Mouse (Mus musculus): ENCODE data around the gene Efna1.
A peak's percentile ranks its signal among the peaks of the same experiment; 100 is the strongest.

Gene Efna1

DNA sequence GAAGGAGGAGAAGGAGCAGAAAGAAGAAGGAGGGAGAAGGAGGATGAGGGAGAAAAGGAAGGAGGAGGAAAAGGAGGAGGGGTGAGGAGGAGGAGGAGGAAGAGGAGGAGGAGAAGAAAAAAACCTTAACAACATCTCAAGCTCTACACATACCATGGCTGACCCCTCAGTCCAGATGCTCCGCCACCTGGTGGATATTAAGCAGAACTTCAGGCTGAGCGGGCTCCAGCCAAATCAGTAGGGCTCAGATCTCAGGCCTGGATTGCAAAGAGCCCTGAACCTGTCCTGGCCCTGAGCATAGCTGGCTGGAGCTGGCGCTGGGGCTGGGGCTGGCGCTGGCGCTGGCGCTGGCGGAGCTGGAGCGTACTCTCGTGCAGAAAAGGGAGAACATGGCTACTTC, 27.1 kb upstream of the Efna1 start:
- no peak for DNase-seq (ENCODE audit: low read depth, low spot score)

DNA sequence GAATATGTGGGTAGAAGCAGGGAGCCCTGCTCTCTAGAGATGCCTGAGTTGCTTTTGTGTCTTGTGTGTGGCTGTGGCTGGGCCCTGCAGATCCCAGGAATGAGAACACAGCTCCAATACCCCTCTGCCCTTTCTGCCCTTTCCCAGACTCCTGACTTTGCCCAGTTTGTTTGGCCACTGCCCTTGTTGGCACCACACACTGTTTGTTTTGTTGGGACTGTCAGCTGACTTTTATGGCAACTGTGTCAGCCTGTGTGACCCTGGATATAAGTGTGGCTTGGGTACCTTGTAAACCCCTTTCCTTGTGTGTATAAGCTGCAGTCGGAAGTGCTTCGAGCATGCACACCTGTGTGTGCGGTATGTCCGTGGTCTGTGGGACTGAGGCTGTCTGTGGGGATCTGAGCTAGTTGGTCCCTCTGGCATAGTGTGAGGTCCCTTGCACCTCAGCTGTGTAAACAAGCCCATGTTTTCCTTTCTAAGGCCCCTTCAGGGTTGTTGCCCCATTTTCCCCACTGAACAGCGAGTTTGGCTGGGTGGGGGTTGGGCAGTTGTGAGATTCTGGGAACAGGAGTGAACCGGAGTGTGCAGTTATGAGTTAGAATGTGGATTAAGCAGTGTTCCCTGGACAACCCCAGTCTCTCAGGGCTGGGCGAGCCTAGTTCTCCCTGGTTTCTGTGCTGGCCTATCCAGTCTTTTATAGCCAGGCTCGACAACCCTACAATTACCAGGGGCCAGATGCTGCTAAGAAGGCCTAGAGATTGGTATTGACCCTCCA, 24.8 kb upstream of the Efna1 start:
- DNase-seq (ENCODE audit: low read depth, low spot score): no peak

DNA sequence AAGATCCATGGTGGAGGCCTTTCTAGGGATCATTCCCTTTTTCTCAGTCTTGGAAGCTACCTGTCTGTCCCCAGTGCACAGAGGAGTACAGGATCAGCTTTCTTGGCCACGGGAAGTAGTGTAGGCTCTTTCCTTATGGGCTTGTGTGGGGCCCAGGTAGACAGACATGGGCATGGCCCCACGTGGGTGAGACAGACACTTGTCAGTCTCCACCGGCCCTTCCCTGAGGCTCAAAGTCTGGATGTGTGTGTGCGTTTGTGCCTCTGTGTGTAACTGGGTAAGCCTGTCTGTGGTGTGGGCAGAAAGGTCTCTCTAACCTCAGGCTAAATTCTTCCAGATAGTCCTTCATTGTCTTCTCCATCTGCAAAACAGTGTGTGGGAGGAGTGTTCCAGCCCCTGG, 24.2 kb upstream of the Efna1 start:
- DNase-seq (ENCODE audit: low read depth, low spot score): no peak

DNA sequence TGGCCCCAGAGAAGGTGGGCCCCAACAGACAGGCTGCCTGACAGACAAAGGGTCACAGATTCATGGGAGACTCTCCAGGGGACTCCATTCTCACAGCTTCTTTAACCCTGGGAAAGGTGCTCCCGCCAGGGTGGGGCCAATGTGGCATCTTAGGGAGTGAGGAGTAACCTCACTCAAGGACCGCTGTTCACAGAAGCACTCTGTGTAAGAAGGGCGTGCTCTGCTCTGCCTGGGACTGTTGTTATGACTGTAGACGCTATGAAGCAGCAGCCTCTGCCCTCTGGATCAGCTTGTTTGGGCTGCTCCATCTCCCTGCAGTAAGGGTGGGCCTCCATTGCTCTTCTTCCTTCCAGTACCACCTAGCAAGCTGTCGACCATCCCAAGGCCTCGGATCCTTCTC, 23.5 kb upstream of the Efna1 start:
- no peak for DNase-seq (ENCODE audit: low read depth, low spot score)

DNA sequence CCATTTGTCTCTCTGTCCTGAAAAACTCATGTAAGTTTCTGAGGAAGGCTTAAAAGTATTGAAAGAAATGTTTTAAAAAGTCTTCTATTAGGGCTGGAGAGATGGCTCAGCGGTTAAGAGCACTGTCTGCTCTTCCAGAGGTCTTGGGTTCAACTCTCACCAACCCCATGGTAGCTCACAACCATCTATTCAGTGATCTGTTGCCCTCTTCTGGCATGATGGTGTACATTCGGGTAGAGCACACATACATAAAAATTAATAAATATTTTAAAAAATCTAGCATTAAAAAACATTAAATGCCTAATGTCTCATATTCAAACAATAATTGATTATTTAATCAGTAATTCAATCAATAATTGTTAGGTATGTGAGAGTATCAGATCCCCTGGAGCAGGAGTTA, 19.6 kb upstream of the Efna1 start:
- DNase-seq (ENCODE audit: low read depth, low spot score): no peak

DNA sequence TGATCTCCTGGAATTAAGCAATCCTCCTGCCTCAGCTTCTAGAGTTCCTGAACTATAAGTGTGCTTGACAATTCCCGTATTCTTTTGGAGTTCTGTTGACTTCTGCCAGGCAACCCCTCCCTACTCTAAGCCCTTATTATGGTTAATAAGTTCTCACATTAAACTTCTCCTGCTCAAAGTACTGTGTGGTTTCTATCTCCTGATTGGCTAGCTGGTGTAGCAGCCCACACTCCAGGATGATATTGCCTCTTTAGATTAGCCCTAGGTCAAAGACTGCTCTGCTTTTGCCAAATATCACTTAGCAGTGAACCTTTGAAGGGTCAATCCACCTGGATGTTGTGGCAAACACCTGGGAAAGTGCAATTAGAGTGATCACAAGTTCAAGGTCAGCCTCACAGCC, 19.1 kb upstream of the Efna1 start:
- no peak for DNase-seq (ENCODE audit: low read depth, low spot score)

DNA sequence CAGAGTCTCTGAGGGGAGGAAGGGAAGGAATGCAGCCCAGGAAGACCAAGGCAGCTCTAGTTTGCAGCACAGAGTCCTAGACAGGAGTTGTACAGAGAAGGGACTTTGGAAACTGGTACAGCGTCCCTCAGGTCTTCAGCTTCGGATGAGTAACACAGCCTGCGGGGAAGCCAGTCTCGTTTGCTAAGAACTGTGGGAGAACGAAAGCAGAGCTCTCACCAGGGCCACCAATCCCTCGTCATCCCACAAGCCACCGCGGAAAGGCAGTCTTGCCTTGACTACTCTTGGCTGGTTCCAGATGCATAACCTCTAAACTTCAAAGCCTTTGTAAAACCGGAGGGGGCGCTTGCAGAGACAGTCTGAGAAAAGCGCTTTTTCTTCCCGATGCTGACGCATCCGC, 18.6 kb upstream of the Efna1 start:
- no peak for DNase-seq (ENCODE audit: low read depth, low spot score)

DNA sequence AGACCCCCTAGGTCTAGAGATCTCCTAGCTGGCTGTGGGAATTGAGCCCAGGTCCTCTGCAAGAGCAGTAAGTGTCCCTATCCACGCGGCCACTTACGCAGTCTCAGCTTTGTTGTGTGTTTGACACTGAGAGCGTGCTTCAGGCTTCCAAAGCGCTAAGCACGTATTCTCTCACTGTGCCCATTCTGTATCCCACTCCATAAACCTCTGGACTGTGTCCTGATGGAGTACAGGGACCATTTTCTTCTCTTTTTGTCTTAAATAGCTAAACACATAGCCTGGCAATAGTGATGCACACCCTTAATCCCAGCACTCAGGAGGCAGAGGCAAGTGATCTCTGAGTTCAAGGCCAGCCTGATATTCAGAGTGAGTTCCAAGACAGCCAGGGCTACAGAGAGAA, 18.0 kb upstream of the Efna1 start:
- no peak for DNase-seq (ENCODE audit: low read depth, low spot score)

DNA sequence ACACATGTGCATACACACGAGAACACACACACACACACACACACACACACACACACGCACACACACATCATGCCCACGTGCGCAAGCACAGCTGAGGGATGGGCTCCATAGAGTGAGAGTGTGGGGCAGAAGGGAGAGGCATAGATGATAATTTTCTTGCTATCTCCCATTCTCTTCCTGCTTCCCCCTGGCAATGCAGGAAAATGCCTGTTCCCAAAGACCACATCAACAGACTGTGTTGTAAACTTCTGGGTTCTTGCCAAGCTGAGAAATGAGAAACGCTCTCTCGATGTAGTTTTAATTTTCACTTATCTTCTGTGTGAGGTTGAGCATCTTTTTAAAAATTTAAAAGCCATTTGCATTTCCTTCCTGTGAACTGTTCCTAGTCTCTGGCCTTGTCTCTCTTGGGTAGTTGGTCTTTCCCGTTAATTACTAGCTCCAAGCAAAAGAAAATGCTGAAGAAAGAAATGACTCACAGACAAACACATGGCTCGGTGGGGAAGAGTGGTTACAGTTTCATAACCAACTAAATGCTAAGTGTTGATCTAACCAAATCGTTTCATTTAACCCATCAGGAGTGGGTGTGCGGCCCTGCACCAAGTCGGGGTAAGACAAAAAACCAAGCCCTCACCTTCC, 15.9 kb upstream of the Efna1 start:
- DNase-seq (ENCODE audit: low read depth, low spot score): no peak

DNA sequence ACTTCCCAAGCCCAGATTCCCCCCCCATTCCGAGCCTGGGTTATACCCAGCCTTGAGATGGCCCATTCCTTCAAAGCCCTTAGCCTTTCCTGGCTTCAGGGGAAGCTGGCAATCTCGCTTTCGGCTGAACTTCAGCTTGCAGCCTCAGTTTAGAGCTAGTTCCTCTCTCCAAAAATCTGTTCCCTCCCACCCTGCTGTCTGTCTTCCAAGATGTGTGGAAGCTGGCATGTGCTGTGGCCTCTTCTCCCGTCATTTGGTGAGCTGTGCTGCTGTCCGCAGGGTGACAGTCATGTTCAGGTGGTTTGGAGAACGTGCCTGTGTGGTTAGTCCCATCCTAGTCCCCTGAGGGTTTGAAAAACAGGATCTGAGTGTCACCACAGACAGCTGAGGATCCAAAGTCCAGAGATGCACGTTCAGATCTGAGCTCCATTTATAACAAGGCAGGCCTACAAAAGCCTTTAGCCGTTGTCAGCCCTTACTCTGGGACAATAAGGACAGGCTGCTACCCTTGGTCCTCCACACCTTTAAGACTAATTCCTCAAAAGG, 14.8 kb upstream of the Efna1 start:
- DNase-seq (ENCODE audit: low read depth, low spot score): no peak

DNA sequence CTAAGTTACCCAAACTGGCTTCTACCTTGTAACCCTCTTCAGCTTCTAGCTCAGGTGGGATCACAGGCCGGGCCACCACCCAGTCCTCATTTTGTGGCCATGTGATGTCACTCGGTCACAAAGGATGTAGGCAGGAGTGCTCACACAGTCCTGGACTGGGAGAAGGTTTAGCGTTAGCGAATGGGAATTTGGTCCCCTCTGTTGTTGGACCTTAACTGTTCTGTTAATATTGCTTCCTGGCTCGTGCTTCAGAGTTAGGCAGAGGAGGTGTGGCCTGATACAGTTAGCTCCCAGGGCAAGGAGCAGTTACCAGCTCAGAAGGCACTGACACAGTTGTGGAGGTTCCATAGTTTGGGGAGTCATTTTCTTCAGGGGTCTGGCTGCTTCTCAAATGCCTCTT, 13.3 kb upstream of the Efna1 start:
- no peak for DNase-seq (ENCODE audit: low read depth, low spot score)

DNA sequence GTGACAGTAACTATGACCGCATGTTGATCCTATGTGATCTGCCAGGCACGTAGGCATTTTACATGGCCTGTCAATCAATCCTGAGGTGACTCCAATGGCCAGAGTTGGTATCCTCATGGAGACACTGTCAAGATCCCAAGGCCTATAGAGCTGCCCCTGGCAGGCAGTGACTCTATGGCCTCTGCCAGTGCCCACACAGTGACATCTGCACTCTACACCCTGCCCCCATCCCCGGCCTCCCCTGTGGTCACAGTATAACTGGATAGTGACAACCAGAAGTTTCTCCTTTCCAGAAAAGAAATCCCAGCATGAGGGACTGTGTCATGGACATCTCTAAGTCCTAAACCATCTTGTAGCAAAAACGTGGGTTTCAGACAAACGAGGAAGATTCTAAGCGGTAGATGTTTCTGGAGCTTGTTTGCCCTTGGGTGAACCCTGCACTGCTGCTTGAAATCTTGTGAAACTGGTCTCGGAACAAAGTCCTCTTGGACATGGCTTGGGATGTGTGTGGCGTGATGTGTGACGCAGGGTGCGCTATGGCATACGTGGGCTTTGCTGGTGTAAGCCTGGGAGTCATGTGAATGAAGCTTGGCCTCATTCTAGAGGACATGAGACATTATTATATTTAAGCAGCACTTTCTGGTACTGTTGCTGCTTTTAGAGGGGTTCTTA, 12.4 kb upstream of the Efna1 start:
- no peak for DNase-seq (ENCODE audit: low read depth, low spot score)

DNA sequence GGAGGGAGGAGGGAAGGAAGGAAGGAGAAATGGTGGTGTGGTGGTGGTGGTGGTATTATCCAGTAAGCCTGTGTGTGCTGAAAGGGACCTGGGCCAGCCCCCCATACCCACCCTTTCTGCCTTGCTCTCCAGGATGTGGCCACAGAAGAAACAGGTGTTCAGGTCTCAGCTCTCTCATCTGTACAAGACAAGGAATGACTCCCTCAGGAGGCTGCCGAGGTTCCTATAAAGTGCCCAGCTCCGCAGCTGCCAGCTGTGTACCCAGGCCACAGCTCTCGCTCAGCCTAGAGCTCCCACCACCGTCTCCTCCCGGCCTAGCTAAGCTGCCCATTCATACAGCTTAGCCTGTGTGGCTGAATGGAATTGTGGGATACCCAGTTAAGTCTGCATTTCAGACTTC, 11.4 kb upstream of the Efna1 start:
- no peak for DNase-seq (ENCODE audit: low read depth, low spot score)

DNA sequence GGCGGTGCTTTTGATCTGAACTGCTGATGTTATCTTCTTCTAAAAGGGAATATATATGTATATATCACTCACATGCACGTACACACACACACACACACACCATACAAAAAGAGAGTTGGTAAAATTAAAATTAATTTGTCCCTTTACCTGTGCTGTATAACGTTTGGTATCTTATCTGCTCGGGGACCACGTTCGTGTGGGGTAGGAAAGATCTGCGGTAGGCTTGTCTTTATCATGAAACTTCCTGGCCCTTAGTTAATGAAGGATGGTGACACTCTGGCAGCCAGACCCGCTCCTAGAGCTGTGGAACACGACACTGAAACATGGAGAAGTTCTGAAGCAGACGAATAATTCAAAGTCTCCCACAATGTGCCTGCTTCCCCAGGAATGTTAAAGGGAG, 10.9 kb upstream of the Efna1 start:
- DNase-seq (ENCODE audit: low read depth, low spot score): no peak

DNA sequence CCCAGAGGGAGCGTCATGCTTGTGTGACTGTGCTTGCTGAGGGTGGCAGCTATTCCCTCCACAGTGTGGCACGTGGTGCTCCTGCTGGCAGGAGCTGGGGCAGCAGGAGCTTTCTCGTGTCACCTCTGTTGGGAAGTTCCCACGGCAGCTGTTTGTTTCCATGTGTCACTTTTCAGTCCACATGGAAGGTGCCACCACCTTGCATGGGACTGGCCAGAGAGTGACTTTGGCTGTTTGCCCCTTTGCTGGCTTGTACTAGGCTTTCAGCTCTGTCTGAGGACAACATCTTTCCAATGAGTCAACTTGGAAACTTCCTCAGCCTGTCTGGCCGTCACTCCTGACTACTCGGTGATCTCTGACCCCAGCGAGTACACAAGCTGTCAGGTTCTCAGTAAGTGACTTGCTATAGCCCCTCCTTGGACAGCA, 7.6 kb upstream of the Efna1 start:
- no peak for DNase-seq (ENCODE audit: low read depth, low spot score)

DNA sequence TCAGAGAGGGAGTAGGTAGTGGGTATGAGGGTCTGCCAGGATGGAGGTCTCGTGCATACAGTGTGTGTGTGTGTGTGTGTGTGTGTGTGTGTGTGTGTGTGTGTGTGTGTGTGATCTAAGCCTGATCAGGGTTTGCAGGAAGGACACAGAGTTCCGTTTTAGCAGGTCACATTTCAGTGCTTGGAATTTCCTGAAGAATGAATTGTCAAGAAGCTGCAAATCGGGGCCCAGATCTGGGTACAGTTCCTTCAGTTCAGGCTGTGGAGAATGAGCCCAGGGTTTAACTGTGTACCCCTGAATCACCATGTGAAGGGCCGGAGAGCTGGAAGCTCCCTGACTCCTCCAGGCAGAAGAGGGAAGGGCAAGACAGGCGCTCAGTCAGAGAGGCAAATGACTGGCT, 6.3 kb upstream of the Efna1 start:
- DNase-seq (ENCODE audit: low read depth, low spot score): no peak

DNA sequence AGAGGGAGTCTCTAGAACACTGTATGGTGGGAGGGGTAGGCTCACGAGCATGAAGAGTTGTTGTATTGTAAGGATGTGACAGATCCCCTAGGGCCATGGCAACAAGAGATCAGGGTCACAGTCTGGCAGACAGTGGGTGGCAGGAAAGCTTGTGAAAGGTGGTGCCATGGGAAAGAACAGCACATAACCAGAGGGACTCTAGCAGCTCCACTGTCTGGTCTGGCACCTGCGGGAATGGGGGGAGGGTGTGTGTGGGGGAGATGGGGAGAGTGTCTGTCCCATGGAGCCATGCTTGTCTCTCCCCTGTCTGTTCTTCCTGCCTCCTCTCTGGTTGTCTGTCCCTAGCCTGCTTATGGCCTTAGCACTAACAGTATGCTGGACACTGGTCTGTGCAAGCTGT, 4.6 kb upstream of the Efna1 start:
- no peak for DNase-seq (ENCODE audit: low read depth, low spot score)

DNA sequence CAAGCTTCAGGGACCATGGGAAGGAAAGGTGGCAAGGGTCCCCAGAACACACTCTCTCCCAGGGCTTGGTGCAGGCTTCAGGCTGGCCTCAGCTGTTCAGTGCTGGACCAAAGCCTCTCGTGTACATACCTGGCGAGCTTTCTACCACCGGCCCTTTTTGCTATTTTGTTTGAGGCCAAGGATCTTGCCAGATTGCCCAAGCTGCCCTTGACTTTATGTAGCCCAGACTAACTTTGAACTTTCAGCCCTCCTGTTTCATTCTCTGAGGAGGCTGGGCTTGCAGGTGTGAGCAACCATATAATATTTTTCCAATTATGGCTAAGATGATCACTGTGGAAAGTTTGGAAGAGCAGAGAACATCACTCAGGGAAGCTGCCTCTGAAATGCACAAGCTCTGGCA, 3.3 kb upstream of the Efna1 start:
- DNase-seq (ENCODE audit: low read depth, low spot score): no peak

DNA sequence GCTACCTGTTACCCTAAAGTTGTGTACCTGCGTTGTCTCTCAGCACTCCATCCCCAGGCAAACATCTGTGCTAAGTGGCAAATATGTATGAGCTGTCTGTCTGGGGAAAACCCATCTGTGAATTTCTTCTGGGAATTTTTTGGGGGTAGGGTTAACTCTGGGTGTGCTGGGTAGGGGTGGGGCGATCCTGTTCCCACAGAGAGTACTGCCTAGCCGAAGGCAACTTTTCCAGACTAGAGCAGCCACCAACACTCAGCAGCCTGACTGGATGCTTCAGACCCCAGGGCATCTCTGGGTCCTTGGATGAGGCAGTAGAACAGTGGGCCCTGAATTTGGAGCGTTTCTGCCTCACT, 1.3 kb upstream of the Efna1 start:
- no peak for DNase-seq (ENCODE audit: low read depth, low spot score)

DNA sequence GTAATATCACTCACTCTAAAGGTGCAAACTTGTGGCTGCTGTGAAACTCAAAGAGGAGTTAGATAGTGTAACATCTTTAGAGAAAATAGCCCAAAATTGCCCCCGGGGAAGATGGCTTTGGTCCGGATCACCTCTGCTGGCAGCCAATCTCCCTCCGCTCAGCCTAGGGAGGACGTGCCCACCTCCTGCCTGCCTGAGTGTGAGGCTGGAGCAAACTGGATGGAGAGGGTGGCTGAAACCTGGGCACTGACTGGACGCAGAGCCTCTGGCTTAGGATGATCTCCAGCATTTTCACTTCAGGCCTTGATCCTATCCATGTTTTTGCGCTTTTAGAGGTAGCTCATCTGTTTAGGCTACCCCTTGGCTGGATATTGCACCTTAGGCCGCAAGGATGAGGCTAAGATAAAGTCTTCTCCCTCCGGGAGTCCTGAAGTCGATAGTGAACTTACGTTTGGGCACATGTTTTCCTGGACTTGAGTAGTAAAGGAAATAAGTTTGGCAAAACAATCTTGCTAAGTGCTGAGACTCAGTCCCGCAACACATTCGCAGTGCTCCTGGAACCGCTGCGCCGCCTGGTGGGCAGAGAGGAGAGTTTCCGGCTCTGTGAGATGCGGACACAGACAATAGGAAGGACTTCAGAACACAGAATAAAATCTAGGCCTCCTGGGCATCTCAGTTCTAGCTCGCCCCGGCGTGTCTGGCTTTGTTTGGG, 793 bp upstream of the Efna1 start:
- peak; percentile 27 for DNase-seq (ENCODE audit: low read depth, low spot score)

DNA sequence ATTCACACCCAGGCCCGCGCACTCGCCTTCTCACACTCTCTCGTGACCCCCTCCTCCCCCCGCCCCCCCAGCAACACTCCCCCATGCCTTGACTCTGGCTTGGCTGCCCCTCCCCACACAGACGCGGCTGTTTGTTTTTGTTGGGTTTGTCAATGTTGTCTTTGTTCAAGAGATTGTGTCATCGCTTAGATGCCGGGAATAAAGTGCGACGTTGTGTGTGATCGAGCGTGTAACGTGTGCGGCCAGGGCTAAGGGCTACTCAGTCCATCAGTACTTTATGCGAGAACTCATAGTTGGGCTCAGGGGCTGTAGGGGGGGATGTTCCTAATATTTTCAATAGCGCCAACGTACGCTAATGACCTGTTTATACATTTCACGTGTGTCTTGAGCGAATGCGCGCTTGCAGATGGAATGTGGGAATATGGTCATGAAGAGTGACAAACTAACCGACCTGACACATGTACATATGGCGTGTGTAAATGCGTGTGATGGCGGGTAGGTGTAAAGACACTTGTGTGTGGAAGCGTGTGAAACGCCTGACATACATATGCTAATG, 814 bp downstream of the Efna1 start:
- DNase-seq (ENCODE audit: low read depth, low spot score): no peak

All from c-Kit-negative CD71-positive TER-119-positive erythroid progenitor cells, embryonic 14.5 days (primary cell).